Mouse (Mus musculus) thymus, postnatal 25 days (tissue): ENCODE measurements around the gene Gm8879.
"Not testable (repeated sequence)": the region's sequence is repeated elsewhere in the genome, so short reads cannot be mapped to it uniquely, and the experiment has no call there.

Experiments
- DNase-seq: peaks from one replicate; pipeline ENCODE4 v3.0.0; 2022

Gm8879 gene

DNA sequence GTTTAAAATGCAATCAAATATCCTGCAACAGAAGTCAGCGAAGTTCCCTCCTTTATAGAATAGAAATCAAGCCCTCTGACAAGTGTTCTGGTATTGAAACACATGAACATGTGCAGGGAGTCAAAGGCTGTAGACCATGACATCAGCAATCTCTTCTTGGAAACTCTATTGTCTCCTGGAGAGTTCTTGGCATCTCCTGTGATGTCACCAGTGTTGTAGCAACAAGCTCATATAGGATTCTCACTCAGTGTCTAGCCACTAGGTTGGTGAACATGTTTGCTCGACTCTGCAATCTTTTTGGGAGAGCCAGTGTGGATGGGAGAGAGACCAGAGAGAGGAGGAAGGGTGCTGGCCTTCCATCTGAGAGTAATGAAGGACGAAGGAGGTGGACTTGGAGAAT is at the start of gene Gm8879:
Gene Gm8879 (plus strand): TSS at position 301 of the 400 bp plus-strand sequence.
- not testable (repeated sequence) for DNase-seq

- DNase-seq, result peak; percentile 1
Observed at GRCm38 (mm10) chr5:11138031-11138430, 10.6 kb downstream of the Gm8879 start.
